Mouse (Mus musculus) heart, postnatal 14 days (tissue): ENCODE results near the gene Zmynd8. TPM values are rescaled to one million over a fixed set of nuclear protein-coding genes. Genes with fewer than 3 reads are reported as not detected.

Experiments used
- DNase-seq, 2 experiments: peaks; one replicate each; pipeline ENCODE4 v3.0.0; 2021 to 2022
- intact Hi-C: fragments of 180-260 bp; cut with DNase I; formaldehyde crosslinking; loops from one replicate; pipeline ENCODE4 v1.15.1; 2025
- total RNA-seq, 2 experiments: library from RNA; stranded (reverse); gene quantifications; 2 replicates each; pipeline ENCODE4 v1.2.3; 2021

Zmynd8 gene
- total RNA-seq, 2 experiments from 2014 or later = 52.0 to 52.5 TPM

DNA sequence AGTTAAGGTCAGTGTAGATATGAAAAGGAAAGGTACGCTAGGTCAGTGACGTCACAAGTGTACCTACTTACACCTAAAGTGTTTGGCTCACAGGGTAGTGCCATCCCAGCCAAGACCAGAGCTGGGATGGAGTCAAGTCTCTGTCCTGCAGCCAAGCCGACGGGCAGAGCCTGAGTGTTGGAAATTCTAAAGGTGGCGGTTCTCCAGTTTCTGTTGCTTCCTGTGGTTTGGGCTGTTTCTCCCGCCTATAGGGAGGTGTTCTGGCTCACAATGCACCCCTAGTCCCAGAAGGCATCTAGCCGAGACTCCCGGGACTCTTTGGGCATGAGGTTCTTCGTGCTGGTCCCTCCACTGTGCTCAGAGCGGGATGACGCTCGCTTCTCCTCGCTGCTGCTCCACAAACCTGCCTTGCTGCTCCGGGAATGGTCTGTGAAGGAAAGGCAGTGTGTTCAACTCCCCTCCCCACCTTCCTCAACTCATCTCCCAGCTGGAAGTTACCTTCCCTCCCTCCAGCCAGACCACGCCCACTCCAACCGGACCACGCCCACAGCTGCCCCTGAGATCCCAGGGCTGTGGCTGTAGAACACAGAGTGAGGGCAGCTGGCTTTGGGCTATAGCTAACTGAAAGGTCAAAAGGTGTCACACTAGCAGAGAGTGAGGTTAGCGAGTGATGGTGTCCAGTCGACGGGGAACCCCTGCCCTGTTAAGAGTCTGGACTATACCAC, 113.3 kb downstream of the Zmynd8 start:
- DNase-seq = no peak
- intact Hi-C loops = loop anchor here (10.0 kb wide), 1 partner anchor 779 kb away; no protein-coding TSS in a partner anchor

DNA sequence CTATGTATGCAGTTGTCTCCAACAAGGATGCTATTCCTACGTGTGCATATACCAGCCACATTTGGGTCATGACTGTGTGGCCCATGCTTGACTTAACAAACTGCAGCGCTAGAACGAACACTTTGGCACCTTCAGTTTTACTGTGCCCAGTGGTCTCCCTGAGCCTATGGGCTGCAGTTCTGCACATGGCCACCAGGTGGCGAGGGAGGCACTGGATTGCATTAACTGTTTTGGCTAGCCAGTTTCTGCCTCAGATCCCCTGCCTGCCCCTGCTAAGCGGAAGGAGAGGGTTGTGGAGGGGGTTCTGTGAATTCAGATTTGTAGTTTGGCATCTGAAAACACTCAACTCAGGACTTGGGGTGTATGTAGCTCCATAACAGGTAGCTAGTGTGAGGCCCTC, 116.5 kb downstream of the Zmynd8 start:
- DNase-seq = peak; percentile 81 to 90
- intact Hi-C loops = loop anchor here (5.0 to 10.0 kb wide), 2 partner anchors 265 to 782 kb away; no protein-coding TSS in a partner anchor

DNA sequence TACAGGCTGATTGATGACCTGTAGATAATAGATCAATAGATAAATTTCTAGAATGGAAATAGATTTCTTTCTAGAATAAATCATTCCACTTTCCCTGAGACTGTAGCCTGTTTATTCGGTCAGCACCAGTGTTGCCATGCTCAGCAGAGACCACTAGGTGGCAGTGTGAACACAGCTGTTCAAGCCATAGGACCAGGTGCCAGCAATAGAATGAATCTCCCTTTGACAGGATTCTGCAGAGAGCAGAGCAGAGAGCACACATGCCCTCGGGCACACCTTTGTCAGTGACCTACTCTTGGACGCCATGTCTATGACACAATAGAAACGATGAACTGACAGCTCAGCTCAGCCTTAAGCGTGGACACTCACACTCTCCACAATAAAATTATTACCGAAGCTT, 119.9 kb downstream of the Zmynd8 start:
- intact Hi-C loops = no loop called here

DNA sequence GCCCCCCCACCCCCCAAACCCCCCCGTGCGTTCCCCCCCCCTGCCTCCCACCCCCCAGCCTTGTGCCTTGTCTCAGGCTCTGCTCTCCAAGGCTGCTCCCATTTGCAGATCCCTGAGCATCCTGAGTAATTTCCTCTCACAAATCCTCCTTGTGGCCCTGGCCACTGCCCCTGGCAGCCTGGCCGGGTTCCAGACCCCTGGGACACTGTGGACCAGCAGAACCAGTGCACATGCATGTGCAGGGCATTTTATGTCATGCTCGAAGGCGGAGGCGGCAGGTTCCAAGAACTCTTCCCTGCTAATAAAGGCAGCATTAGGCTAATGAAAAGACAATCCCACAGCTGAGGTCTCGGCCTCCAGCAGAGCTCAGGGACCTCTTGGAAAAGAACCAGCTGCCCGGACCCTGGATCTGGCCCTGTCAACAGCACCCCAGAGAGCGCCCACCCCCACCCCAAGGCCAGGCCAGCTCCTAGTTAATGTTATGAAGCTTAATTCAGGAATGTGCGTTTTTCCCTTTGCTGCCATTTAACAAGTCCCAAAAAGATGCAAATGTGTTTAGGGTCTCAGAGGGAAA, 129.4 kb downstream of the Zmynd8 start:
- no peak for DNase-seq
- intact Hi-C loops = no loop called here

More for the DNA sequence above, 119.9 kb downstream of the Zmynd8 start:
- DNase-seq = peak; percentile 70 to 83

DNA sequence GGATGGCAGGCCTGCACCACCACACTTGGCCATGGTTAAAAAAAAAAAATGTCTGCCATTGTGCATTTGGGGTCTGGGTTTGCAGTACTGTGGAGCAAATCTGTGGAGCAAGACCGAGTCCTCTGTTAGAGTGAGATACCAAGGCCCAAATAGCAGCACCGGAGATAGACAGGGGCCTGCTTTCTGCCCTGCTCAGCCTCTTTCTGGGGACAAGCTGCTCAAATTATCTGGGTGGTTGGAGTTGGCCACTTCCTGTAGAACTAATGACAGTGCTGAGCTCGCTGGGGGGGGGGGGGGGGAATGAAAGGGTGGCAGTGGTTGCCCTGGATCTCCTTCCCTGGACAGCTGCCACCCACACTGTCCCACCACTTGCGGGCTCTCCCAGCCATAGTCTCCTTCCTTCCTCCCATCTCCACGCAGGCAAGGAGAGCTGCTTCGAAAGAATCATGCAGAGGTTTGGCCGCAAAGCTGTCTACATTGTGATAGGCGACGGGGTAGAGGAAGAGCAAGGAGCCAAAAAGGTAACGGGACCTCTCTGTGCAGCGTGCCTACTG, 129.9 kb downstream of the Zmynd8 start:
- intact Hi-C loops = no loop called here
- no peak for DNase-seq

DNA sequence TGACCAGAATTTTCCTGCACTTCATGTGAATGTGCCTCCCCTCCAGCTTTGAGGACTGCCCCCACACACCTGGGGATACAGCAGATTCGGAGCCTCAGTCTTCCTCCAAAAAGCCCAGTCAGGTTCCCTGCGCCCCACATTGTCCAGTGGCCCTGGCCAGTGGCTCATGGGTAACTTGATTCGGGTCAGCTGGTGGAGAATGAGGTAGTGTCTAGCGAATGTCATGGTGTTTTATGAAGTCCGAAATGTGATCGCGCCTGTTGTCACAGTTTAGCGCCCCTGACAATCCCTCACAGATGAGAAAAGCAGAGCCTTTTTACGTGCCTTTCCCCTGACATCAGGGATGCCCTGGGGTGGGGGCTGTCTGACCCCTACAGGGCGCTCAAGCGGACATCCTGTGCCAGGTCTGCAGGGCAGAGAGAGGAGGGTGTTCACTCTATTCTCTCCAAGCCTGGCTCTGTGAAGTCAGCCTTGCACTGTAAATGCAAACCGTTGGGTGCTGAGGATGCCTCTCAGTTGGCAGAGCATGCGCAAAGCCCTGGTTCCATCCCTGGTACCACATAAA, 139.3 kb downstream of the Zmynd8 start:
- DNase-seq = no peak
- intact Hi-C loops = no loop called here

DNA sequence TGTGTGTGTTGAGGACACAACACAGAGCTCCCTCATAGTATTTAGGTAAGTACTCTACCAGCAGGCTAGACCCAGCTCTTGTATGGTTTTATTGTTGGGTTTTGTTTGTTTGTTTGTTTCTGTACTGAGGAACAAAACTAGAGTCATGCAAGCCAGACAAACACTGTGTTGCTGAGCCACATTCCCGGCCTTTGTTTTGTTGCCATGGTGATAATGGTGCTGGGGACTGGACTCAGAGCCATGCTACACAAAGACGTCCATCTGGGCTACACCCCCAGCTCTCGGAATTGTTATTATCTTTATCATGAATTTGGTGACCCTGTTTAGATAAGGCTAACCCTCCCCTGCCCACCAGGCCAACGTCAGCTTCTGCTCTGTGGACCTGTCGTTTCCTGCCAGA, 140.3 kb downstream of the Zmynd8 start:
- intact Hi-C loops = no loop called here
- DNase-seq = peak in 1 of 2 experiments; percentile 24

DNA sequence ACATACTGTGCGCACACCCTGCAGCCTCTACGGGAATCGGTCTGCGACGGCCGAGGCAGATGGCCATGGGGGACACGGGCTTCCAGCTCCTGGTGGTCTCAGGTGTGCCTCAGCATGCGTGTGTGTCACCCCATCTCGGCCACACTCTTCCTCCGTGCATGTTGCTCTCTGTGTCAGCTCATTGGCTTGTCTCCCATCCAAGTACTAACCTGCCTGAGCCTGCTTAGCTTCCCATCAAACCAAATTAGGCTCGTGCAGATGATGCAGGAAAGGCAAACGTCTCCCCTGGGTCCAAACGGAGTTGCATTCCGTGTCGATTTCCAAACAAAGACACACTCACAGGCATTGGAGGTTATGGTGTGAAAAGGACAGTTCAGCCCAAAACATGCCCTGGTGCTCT, 141.0 kb downstream of the Zmynd8 start:
- intact Hi-C loops = no loop called here
- DNase-seq = no peak

DNA sequence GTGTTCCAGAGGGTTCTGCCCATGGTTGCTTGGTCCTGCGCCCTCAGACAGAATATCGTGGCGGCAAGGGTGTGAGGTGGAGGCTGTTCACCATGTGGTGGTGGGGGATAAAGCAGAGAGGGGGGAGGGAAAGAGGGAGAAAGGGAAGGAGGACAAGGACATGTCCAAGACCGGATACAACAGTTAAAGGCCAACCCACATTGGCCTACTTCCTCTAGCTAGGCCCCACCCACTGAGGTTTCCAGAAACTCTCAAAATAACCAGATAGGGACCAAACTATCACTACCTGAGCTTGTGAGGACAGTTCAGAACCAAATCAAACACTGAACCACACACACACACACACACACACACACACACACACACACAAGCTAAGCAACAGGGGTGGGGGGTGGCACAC, 146.1 kb downstream of the Zmynd8 start:
- intact Hi-C loops = no loop called here
- no peak for DNase-seq

DNA sequence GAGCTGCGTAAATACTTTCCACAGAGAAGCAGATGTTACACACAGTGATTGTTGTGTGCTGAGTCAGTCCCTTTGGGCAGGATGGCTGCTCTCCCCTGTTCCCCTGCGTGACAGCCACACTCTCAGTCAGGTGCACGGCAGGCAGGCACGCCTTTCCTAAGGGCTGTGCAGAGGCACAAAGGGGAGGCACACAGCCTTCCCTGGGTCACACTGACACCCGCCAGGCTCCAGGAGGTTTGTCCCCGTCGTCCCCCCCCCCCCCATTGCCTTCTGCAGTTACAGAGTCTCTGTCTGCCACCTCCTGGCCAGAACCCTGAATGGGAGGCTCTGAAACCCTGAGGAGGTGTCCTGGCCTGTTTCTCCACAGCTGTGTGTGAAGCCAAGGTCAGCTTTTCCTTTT, 147.7 kb downstream of the Zmynd8 start:
- intact Hi-C loops = loop anchor here (2.0 kb wide), 1 partner anchor 222 kb away; no protein-coding TSS in a partner anchor
- DNase-seq = peak in 1 of 2 experiments; percentile 38

DNA sequence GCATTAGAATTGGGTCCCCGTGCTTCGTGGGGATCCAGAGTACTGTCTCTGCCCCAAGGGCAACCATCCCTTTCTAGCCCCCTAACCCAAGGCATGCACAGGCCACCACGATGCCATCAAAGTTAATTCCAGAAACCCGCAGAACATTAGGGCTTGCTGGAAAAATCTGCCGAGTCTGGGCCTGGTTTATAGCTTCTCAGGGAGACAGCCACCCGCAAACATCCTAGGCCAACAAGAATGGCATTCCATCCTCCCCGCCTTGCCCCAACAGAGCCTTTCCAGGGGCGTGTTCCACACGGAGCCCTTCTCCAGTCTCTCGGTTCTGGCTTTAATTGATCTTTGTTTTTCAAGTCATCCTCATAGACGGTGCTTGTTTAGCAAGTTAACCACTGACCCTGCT, 150.4 kb downstream of the Zmynd8 start:
- intact Hi-C loops = no loop called here
- no peak for DNase-seq

DNA sequence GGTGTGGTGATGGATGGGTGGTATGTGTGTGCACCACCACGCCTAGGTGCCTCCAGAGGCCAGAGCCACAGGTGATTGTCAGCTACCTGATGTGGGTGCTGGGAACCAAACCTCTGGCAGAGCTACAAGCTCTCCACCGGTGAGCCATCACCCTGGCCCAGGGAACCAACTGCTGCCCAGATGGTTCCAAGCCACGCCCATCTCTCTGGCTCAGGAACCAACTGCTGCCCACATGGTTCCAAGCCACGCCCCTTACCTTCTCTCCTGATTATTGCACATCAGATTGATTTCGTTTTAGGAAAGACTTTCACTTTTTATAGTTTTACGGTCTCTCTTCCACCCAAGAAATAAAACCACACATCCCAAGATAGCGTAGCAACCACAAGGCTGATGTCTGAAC, 150.8 kb downstream of the Zmynd8 start:
- intact Hi-C loops = loop anchor here (2.0 kb wide), 1 partner anchor 59 kb away; no protein-coding TSS in a partner anchor
- DNase-seq = no peak

DNA sequence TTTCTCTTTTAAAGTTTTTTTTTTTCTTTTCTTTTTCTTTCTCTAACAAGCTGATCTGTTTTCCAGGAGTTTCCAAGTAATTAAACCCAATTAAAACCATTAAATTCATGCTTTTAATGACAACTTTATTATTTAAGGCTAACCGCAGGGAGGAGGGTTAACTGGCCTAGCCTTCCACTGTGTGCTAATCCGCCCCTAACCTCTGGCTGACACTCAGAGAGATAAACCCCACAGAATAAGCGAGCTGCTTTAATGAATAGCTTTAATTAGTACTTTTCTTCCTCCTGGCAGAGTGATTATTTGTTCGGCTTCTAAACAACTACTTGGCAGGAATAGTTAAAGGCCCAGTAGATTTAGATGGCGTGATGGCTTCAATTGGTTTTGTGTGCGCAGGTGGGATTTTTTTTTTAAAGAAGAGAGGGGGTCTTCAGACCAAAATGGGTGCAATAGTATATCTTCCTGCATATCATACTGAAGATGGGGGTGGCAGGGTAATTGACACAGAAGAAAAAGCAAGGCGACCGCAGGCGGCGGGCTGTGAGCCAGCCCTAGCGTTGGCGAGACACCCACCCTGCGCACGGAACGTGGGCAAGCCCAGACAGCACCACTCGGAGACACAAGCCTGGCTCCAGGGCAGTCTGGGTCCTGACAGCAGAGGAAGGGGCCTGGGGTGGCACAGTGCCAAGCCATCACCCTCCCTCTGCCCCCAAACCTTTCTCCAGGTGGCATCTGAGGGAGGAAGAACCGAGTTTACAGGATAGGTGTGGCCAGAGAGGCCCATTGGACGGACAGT, 153.3 kb downstream of the Zmynd8 start:
- intact Hi-C loops = loop anchor here (2.0 kb wide), 1 partner anchor 57 kb away; no protein-coding TSS in a partner anchor

DNA sequence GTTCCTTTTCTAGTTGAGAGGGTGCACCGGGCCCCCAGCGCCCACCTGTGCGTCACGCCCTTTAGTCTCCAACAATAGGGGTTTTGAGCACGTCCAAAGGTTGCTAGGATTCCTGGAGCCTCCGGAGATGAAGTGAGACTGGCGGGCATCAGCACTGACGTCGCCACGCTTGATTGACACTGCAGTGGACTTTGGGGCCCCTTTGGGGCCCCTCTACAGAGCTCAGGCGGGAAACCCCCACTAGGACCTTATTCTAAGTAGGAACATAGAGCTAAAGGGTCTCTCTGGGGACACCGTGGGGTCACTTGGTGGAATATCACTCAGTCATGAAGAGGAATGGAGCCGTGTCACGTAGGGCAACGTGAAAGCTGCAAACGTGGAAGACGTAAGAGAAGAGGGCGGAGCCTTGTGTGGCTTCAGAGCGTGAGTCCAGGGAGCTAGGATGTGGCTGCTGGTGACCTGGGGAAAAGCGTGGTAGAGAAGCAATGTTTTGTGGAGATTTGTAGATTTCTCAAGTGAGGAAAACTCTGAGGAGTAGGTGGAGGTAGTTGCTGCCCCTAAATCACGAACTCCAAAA, 156.5 kb downstream of the Zmynd8 start:
- intact Hi-C loops = no loop called here

More for the DNA sequence above, 153.3 kb downstream of the Zmynd8 start:
- DNase-seq = no peak

DNA sequence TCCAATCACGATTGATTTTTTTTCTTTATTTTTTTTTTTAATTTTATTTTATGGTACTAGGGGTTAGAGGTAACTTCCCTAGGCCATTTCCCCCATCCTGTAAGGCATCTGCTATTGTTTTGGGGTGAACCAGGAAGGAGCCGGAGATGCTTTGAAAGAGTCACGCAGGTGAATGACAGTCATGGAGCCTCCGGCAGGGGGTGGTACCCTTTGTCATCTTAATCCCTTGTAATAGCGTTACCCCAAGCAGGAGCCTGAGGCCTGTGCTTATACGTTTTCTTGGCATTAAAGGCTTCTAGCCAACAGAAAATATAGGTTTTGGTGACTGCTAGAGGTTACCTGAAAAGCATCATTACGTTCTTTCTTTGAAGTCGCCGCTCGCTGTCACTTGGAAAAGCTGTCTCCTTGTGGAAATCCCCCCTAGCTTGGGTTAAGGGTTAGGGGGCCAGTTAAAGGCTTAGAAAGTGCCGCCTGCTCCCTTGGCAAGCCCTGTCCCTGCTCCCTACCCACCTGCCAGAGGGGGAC, 157.2 kb downstream of the Zmynd8 start:
- intact Hi-C loops = no loop called here
- DNase-seq = no peak

More for the DNA sequence above, 156.5 kb downstream of the Zmynd8 start:
- no peak for DNase-seq

DNA sequence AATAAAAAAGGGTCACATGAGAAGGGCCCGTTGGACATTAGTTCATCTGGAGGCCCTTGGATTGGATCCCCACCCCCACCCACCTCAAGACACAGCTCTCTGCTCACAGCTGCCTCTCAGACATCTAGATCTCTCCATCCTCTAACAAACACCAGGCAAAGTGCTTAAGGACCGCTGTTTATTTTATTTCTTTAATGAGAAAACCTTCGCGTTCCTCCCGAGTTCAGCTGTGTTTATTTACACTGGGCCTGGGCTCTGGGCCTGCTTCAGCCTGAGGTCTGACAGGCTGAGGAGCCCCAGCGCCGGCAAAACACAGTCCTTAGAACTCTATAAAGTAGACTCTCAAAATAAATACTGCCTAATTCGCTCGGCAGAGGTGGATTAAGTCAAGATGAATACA, 157.8 kb downstream of the Zmynd8 start:
- intact Hi-C loops = no loop called here
- no peak for DNase-seq

DNA sequence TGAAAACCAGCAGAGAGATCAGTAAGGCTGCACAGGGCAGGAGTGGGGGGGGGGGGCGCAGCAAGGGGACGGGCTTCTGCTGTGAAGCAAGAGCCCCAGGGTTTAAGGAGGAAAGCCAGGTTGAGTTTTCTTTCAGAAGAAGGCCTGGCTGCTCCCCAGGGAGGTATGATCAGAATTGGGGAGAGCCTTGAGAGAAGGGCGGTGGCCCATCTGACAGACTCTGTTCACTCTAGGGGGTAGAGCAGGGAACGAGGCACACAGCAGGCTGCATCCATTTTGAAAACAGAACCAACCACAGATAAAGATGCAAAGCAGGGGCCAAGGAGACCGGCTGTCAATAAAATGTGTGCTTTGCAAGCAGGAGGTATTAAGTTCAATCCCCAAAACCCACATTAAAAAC, 158.4 kb downstream of the Zmynd8 start:
- DNase-seq = no peak
- intact Hi-C loops = no loop called here

DNA sequence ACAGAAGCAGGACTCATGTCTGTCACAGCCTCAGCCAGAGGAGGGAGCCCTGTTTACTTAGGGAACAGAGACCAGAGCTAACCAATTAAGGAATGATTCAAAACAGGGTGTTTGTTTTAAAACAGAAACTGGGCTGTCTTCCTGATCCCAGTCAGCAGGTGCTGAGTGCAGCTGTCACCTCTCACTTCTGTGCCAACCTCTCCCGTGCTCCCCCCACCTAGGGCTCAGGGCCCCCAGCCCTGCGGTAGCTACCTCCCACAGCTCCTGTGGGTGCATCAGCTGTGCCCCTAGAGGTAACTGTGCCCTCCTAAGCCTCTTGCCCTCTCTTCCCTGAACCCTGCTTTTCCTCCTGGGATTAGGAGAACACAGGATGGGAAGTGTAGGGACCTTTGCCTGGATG, 162.5 kb downstream of the Zmynd8 start:
- intact Hi-C loops = no loop called here

More for the DNA sequence above, 162.5 kb downstream of the Zmynd8 start:
- DNase-seq = no peak
